In genomic region chr1:39796765-39797164, GRCm38 (mm10) we compare ENCODE assay signal across 32 mouse cellular contexts. TPM values are rescaled to one million over a fixed set of nuclear protein-coding genes. Genes with fewer than 3 reads are reported as not detected.
"Had no signal": no experiment of that assay in that cellular context is flagged by ENCODE, and none has a peak within 500 bp of the region (broad histone marks: within the 10 kb centered on the region; RNA-seq: fewer than 3 reads in every experiment).

No protein-coding gene starts in this region.

- H3K27me3 ChIP-seq: limb, embryonic 13.5 days; liver, embryonic 13.5 days; megakaryocyte, embryonic 14.5 days; midbrain, embryonic 13.5 days; neural tube, embryonic 13.5 days had no signal

- H3K4me3 ChIP-seq: layer of hippocampus, adult 2 months; left cerebral cortex, adult 2 months; limb, embryonic 10.5 days; limb, embryonic 13.5 days; liver, embryonic 13.5 days; megakaryocyte, embryonic 14.5 days; midbrain, embryonic 10.5 days; midbrain, embryonic 13.5 days; myocyte; neural tube, embryonic 13.5 days had no signal

- H3K9ac ChIP-seq: limb, embryonic 13.5 days; liver, embryonic 13.5 days; lung, embryonic 14.5 days; midbrain, embryonic 13.5 days; neural tube, embryonic 13.5 days had no signal

- H3K9me3 ChIP-seq: limb, embryonic 10.5 days; limb, embryonic 13.5 days; midbrain, embryonic 13.5 days had no signal

- H3K36me3 ChIP-seq: limb, embryonic 10.5 days; limb, embryonic 13.5 days; liver, embryonic 13.5 days; midbrain, embryonic 10.5 days; midbrain, embryonic 13.5 days; neural tube, embryonic 13.5 days had no signal

- H3K4me1 ChIP-seq: limb, embryonic 10.5 days; liver, embryonic 13.5 days; megakaryocyte, embryonic 14.5 days; midbrain, embryonic 10.5 days; midbrain, embryonic 13.5 days; neural tube, embryonic 13.5 days had no signal

- DNase-seq: kidney, postnatal 25 days; layer of hippocampus, adult 9-11 months; liver; liver, embryonic 13.5 days; retina, postnatal 1 day; thymus, adult 18-20 months; thymus, postnatal 36 days had no signal

- H3K27ac ChIP-seq: kidney, postnatal 0 days; layer of hippocampus, adult 2 months; left cerebral cortex, adult 2 months; limb, embryonic 10.5 days; limb, embryonic 13.5 days; liver, embryonic 13.5 days; midbrain, embryonic 10.5 days; midbrain, embryonic 13.5 days; neural tube, embryonic 13.5 days had no signal

RNA-seq across cellular contexts. Expression of gene Gm3646, which starts 8.4 kb away (rescaled TPM):
- total RNA-seq: layer of hippocampus, adult 2 months; layer of hippocampus, postnatal 25 days; left cerebral cortex, adult 2 months; left cerebral cortex, postnatal 10 days; monocyte, adult 5-6 weeks; neutrophil, adult 5-6 weeks had no signal
- polyA plus RNA-seq: kidney, embryonic 14.5 days; kidney, postnatal 0 days; large intestine, adult 2 months; limb, embryonic 10.5 days; limb, embryonic 13.5 days; liver, embryonic 13.5 days; liver, embryonic 16.5 days; lung, embryonic 14.5 days; lung, postnatal 0 days; midbrain, embryonic 10.5 days; midbrain, embryonic 13.5 days; midbrain, embryonic 16.5 days; neural tube, embryonic 13.5 days; small intestine, adult 2 months; spleen, adult 2 months; stomach, embryonic 16.5 days; testis, adult 2 months; urinary bladder, adult 2 months had no signal
